Mouse (Mus musculus) liver, embryonic 11.5 days (tissue): ENCODE results near the gene Txk. TPM values are rescaled to one million over a fixed set of nuclear protein-coding genes. Genes with fewer than 3 reads are reported as not detected.

Experiments used
- ATAC-seq: fragments of 200-750 bp; cut with Nextera tagmentation; replicated peaks from 2 replicates; pipeline ENCODE4 v1.8.0; 2017; ENCODE audit warnings: moderate number of reproducible peaks, mild to moderate bottlenecking, moderate TSS enrichment, moderate library complexity; ENCODE audit not compliant: low FRiP score
- DNase-seq: peaks from one replicate; pipeline ENCODE4 v3.0.0-alpha.2; 2017; ENCODE audit warnings: low spot score
- H3K27ac ChIP-seq: fragments of 300-500 bp; sonication (generic); 2 replicates; pipeline ENCODE4 v1.5.1; 2014; ENCODE audit warnings: mild to moderate bottlenecking, low read depth, low read length, control low read depth
- H3K27me3 ChIP-seq: fragments of 300-500 bp; sonication (generic); replicated peaks from 2 replicates; pipeline ENCODE4 v1.6.1; 2014; ENCODE audit warnings: low read length, mixed read lengths; ENCODE audit not compliant: control insufficient read depth, insufficient read depth
- H3K36me3 ChIP-seq: fragments of 300-500 bp; sonication (generic); 2 replicates; pipeline ENCODE4 v1.6.1; 2014; ENCODE audit warnings: mild to moderate bottlenecking, low read length, moderate library complexity, mixed read lengths; ENCODE audit not compliant: control insufficient read depth, insufficient read depth
- H3K4me1 ChIP-seq: fragments of 300-500 bp; sonication (generic); replicated peaks from 2 replicates; pipeline ENCODE4 v1.6.1; 2014; ENCODE audit warnings: low read length, mixed read lengths; ENCODE audit not compliant: control insufficient read depth, insufficient read depth
- H3K4me2 ChIP-seq: fragments of 300-500 bp; sonication (generic); 2 replicates; pipeline ENCODE4 v1.6.1; 2014; ENCODE audit warnings: mild to moderate bottlenecking, control low read depth, moderate library complexity
- H3K4me3 ChIP-seq: fragments of 300-500 bp; sonication (generic); 2 replicates; pipeline ENCODE4 v1.5.1; 2014; ENCODE audit warnings: low read depth, low read length, control low read depth
- H3K9ac ChIP-seq: fragments of 300-500 bp; sonication (generic); 2 replicates; pipeline ENCODE4 v1.6.1; 2014; ENCODE audit warnings: low read depth, low read length, control low read depth
- H3K9me3 ChIP-seq: fragments of 300-500 bp; sonication (generic); 2 replicates; pipeline ENCODE4 v1.6.1; 2016; ENCODE audit warnings: low read length, inconsistent platforms, mixed read lengths; ENCODE audit not compliant: control insufficient read depth
- WGBS: fragments of 180-500 bp; shearing (Covaris S2); extraction: QIAGEN DNeasy Blood & Tissue Kit; methylation state at CpG from one replicate; pipeline ENCODE4 v1.1.7; 2014; 5-methylcytosine and 5-hydroxymethylcytosine counted together
- polyA plus RNA-seq: library from polyadenylated mRNA; unstranded; fragments of >200 nt; fragmentation: Nextera tagmentation; extraction: Ambion mirVana; gene quantifications from 2 replicates; pipeline ENCODE4 v1.2.1, GENCODE M21; 2014

The Txk gene
- polyA plus RNA-seq, 1 experiment from 2014 or later = not detected

GRCm38 (mm10) chr5:72710572-72711278 is 41.9 kb downstream of the Txk start:
- Histone ChIP-seq H3K4me1 (no peaks in the 10 kb centered on the region), H3K4me2 (no peak overlapping the region), H3K9ac (no peak overlapping the region), H3K36me3 (no peaks in the 10 kb centered on the region), H3K27me3 (no peaks in the 10 kb centered on the region), H3K9me3 (no peaks in the 10 kb centered on the region), H3K27ac (no peak overlapping the region), H3K4me3 (no peak overlapping the region)
- 27% methylated on average over 4 of the region's 4 CpGs for WGBS
- ATAC-seq (no peak), DNase-seq (no peak)

DNA sequence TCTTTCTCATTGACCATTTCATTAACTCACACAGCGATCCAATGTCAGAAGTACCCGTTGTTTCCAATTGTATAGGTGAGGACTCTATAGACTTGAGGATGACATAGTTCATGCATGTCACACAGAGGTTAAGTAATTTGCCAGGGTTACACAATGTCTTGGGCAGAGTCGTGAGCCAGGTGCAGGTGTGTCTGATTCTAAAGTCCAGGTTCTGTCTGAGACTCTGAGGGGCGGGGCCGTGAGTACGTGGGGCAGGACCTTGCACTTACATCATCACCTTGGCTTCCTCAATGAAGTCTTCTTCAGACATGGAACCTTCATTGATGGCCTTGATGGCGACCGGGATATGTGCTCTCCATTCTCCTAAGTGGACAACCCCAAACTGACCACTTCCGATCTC is 42.6 kb downstream of the Txk start:
- 85% methylated on average over 9 of the region's 9 CpGs for WGBS
- H3K4me1 ChIP-seq = no peaks in the 10 kb centered on the region

DNA sequence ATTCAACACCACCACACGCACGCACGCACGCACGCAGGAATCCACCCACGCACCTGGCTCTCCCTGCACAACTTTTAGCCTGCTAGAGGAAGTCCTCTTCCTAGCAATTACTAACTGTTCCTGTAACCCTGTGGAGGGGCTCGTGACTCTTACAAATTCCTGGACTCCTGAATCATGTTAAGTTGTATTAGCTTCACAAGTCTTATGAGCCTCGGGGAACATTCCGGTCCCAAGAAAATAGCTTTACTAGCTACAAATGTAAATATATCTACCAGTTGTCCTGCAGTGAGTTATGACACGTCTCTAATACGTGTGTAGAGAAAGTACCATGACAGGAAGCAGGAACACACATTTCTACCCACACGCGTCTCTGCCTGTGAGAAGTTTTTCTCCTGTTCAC is 43.1 kb downstream of the Txk start:
- Histone ChIP-seq H3K27ac (no peak overlapping the region), H3K4me3 (no peak overlapping the region), H3K4me2 (no peak overlapping the region), H3K36me3 (no peaks in the 10 kb centered on the region), H3K9me3 (no peaks in the 10 kb centered on the region), H3K9ac (no peak overlapping the region), H3K27me3 (no peaks in the 10 kb centered on the region), H3K4me1 (no peaks in the 10 kb centered on the region)
- DNase-seq (no peak), ATAC-seq (no peak)
- 84% methylated on average over 13 of the region's 13 CpGs for WGBS

More for the DNA sequence above, 42.6 kb downstream of the Txk start:
- no peaks in the 10 kb centered on the region for H3K27me3 ChIP-seq
- H3K27ac ChIP-seq = no peak overlapping the region
- DNase-seq = no peak
- H3K9ac ChIP-seq = no peak overlapping the region
- H3K4me3 ChIP-seq = no peak overlapping the region
- H3K4me2 ChIP-seq = no peak overlapping the region
- H3K36me3 ChIP-seq = no peaks in the 10 kb centered on the region
- H3K9me3 ChIP-seq = no peaks in the 10 kb centered on the region
- ATAC-seq = no peak

DNA sequence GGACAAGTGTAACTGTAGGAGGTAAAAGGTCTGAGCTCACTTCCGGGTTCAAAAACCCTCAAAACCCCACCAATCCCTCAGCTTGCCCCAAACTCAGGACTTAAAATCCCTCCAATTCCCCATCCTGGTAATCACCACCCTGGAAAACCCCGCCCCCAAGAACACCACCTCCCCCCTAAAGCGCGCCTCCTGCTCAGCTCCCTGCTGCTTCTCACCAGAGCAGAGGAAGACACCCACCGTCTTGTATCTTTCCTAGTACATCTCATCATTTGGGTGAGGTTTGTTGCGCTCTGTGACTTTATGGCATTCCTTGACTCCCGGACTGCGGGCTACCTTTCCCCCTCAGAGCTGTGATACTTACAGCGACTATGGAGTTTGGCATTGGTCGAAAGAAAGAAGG is 45.9 kb downstream of the Txk start:
- no peaks in the 10 kb centered on the region for H3K36me3 ChIP-seq
- 65% methylated on average over 10 of the region's 10 CpGs for WGBS
- no peak for DNase-seq
- no peaks in the 10 kb centered on the region for H3K27me3 ChIP-seq
- H3K4me3 ChIP-seq = no peak overlapping the region
- no peak overlapping the region for H3K9ac ChIP-seq
- no peaks in the 10 kb centered on the region for H3K4me1 ChIP-seq
- H3K27ac ChIP-seq = no peak overlapping the region
- no peaks in the 10 kb centered on the region for H3K9me3 ChIP-seq
- ATAC-seq = no peak
- H3K4me2 ChIP-seq = no peak overlapping the region

DNA sequence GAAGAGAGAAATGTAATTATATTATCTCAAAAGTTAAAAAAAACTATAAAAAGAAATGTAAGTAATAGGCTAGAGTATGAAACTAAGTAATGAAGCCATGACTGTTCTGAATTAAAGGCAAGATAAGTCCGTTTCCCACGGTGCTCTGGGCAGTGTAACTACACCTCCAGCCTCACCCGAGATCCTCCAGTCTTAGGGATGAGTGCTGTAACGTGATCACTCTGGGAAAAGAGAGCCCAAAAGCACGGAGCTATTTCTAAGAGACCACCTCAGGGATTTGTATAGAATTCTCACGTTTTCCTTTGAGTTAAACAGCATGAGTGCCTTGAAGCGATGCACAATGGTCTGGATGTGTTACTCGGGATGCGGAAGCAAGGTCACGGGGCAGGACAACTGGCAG is 46.5 kb downstream of the Txk start:
- DNase-seq (no peak), ATAC-seq (no peak)
- no peak overlapping the region for H3K27ac ChIP-seq
- H3K4me1 ChIP-seq = no peaks in the 10 kb centered on the region
- no peaks in the 10 kb centered on the region for H3K9me3 ChIP-seq
- no peak overlapping the region for H3K4me3 ChIP-seq
- WGBS = 65% methylated on average over 10 of the region's 10 CpGs
- H3K9ac ChIP-seq = no peak overlapping the region
- H3K4me2 ChIP-seq = no peak overlapping the region
- no peaks in the 10 kb centered on the region for H3K27me3 ChIP-seq
- H3K36me3 ChIP-seq = no peaks in the 10 kb centered on the region

DNA sequence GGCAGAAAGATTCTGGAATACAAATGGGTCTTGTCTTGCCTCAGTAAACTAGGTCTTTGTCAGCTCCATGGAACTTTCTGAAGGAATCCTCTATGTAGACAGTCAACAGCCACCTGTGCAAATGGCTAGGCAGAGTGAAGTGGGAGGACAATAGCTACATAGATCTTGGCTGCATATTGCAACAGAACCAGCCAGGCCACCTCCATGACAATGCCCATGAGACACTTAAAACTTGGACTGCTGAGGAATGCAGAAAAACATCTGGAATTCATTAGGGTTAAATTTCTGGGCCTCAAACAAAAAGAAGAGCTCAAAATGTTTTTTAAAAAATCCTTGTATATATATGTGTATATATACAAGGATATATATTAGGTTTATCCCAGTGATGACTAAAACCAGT is 50.4 kb downstream of the Txk start:
- Histone ChIP-seq H3K4me1 (no peaks in the 10 kb centered on the region), H3K9me3 (no peaks in the 10 kb centered on the region), H3K4me2 (no peak overlapping the region), H3K4me3 (no peak overlapping the region), H3K36me3 (no peaks in the 10 kb centered on the region), H3K27ac (no peak overlapping the region), H3K9ac (no peak overlapping the region), H3K27me3 (no peaks in the 10 kb centered on the region)
- DNase-seq (no peak), ATAC-seq (no peak)

DNA sequence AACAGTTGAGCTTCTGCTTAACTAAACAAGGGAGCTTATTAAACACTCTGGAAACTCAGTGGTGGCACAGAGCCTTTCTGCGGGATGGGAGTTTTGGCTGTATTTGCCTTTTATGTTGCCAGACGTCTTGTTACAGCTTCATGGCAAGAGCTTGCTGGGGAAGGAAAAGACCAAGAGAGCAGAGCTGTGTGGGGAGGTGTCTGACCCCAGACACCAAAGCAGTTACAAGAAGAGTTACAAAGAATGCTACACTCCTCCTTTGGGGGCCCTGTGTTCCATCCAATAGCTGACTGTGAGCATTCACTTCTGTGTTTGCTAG is 53.1 kb downstream of the Txk start:
- Histone ChIP-seq H3K36me3 (no peaks in the 10 kb centered on the region), H3K4me1 (no peaks in the 10 kb centered on the region), H3K27me3 (no peaks in the 10 kb centered on the region), H3K4me2 (no peak overlapping the region), H3K27ac (no peak overlapping the region), H3K9me3 (no peaks in the 10 kb centered on the region), H3K9ac (no peak overlapping the region), H3K4me3 (no peak overlapping the region)
- 66% methylated on average over 2 of the region's 2 CpGs for WGBS
- ATAC-seq (no peak), DNase-seq (no peak)

GRCm38 (mm10) chr5:72698818-72699499 is 53.6 kb downstream of the Txk start:
- ATAC-seq (no peak), DNase-seq (no peak)
- 77% methylated on average over 7 of the region's 7 CpGs for WGBS

DNA sequence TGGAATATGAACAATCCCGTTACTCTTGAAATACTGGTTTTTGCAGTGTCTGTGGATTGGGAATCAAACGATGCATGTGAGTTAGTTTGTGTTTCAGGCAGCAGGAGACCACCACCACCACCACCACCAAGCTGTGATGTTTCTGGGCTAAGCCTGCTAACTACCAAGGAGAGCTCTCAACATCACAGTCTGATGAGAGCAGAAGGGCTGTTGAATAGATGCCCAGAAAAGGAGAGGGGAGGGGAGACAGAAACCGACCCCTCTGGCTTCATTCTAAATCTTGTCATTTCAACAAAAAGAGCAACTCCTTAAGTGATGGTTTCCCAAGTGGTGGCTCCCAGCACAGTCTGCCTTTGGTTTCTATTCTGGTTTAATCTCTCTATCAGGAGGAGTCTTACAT is 54.2 kb downstream of the Txk start:
- DNase-seq = no peak
- Histone ChIP-seq H3K9me3 (no peaks in the 10 kb centered on the region), H3K27ac (no peak overlapping the region), H3K4me3 (no peak overlapping the region), H3K4me2 (no peak overlapping the region), H3K4me1 (no peaks in the 10 kb centered on the region), H3K9ac (no peak overlapping the region), H3K36me3 (no peaks in the 10 kb centered on the region), H3K27me3 (no peaks in the 10 kb centered on the region)
- no peak for ATAC-seq
- WGBS = 64% methylated on average over 3 of the region's 3 CpGs

More at GRCm38 (mm10) chr5:72698818-72699499, 53.6 kb downstream of the Txk start:
- Histone ChIP-seq H3K27ac (no peak overlapping the region), H3K9me3 (no peaks in the 10 kb centered on the region), H3K9ac (no peak overlapping the region), H3K4me1 (no peaks in the 10 kb centered on the region), H3K27me3 (no peaks in the 10 kb centered on the region), H3K4me2 (no peak overlapping the region), H3K36me3 (no peaks in the 10 kb centered on the region), H3K4me3 (no peak overlapping the region)
